Mouse (Mus musculus): ENCODE data around the gene Olfr520.
"Not testable (repeated sequence)": the region's sequence is repeated elsewhere in the genome, so short reads cannot be mapped to it uniquely, and the experiment has no call there.

Gene Olfr520

DNA sequence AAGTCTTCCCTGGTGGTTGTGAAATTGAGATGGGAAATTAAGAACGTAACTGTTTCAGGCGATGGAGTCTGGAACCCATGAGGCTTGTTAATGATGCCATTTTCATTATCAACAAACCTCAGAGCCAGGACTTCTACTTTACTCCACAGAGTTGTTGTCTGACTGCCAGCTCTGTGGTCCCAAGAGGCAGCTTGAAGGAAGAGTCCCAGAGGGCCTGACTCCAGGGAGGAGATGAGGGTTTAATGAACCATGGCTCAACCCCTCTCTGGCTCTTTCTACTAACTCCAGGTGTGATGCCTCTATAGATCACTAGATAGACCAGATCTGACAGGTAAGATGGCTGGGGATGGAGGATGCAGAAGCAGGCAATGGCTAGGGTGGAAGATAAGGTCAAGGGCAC, at the start of gene Olfr520:
Olfr520 (plus strand) TSS at position 301 of the 400 bp plus-strand sequence.
- no peak for DNase-seq (ENCODE audit: low spot score)

DNA sequence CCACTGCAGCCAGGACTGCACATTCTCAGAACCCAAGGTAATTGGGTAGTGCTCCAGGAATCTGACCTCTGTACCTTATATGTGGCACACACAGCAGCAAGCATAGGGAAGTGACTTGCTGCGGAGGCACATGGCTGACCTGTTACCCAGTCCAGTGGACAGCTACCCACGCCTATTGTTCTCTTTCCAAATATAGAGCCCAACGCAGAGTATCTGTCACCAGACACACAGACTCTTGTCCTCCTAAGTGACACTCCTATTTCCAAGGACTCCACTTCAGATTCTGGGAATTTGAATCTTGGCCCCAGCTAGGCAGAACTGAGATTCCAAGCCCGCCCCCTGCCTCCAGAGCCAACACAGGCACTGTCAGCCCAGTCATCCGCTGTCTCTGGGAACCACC, 49.3 kb upstream of the Olfr520 start:
- DNase-seq (ENCODE audit: low spot score), result no peak

DNA sequence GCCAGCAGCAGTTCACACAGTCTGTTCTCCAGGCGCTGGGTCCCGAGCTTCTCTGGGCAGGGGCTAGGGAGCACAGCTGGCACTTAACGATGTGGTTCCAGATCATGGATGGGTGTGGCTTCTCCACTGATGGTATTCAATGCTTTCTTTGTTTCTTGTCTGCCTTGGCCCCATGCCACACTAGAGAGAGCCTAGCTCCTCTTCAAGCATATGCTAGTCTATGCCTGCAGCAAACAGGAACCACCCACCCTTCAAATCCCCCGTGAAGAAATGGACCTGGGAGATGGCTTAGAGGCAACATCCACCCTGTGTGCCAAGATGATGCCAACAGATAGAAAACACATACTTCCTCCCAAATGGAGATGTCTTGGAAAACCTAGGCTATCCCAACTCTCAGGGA, 46.0 kb upstream of the Olfr520 start:
- DNase-seq (ENCODE audit: low spot score), result no peak

DNA sequence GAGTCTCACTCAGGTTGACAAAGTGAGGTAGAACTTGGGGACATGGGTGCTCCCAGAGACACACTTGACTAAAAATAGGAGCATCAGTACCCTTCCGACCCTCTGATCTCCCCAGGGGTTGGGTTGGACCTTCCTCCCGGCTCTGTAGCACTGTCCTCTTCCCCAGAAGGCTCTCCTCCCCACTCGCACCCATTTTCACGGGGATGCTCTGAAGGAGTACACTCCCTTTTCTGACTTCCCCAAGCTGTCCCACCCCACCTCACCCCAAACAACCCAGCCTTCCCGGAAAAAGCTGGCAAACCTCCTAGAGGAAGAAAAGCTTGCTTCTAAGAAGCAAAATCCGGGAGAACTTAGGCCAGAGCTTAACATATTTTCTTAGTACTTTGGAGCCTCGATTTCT, 39.3 kb upstream of the Olfr520 start:
- no peak for DNase-seq (ENCODE audit: low spot score)

DNA sequence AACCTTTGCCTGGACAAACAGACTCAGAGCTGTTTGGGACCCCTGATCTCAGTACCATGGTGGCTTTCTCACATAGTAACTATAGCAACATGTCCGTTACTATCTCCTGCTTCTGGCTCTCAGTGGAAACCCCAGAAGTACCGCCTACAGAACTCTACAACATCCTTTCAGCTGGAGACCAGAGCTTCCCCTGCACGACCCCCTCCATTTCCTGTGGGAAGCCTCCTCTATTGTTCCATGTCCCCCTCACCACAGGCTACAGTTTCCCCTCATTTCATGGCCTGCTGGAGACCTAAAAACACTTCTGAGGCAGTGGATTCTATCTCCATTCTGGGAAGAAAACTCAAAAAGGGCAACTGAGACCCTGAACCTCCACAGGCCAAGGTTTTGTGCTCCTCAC, 37.7 kb upstream of the Olfr520 start:
- DNase-seq (ENCODE audit: low spot score), result no peak

DNA sequence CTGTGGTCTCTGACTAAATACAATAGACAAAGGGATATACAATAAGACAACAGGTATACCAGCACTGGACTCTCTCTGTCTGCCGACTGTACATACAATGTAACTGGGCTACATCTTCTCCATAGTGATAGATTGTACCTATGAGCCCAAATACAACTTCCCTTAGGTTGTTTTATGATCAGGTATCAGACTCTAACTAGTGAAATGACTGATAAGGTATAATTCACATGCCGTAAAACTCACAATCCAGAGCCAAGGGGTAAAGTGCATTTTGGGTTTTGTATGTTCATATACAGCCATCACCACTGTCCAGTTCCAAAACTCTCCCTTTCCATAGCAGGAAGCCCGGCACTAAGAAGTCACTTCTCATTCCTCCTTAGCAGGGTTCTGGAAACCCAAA, 36.7 kb upstream of the Olfr520 start:
- DNase-seq (ENCODE audit: low spot score), result no peak

DNA sequence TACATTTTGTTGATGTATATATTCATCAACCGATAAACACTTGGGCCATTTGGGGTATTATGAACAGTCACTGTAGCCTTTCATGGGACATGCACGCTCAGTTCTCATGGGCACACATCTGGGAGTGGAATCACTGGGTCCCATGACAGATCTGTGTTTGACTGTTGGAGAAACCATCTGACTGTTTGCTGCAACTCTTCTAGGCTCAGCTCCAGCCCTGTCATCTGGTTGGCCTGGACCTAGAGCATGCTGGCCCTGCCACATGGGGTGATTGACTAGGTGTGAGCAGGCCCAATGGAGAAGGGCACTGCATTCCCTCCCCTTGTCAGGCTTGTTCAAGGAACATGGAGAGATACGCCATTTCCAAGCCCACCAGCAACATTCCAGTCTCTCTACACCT, 36.1 kb upstream of the Olfr520 start:
- DNase-seq (ENCODE audit: low spot score), result no peak

DNA sequence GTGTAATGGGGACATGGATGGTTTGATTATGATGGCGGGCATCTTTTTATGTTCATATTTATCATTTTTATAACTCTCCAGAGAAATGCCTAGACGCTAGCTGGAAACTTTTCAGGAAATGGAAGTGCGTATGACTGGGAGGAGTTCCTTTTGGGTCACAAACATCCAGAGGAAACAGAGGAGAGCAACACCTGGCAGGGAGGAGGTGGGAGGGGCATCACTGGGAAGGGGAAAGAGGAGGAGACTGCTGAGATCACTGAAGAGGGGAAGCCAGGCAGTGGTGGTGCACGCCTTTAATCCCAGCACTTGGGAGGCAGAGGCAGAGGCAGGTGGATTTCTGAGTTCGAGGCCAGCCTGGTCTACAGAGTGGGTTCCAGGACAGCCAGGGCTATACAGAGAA, 35.6 kb upstream of the Olfr520 start:
- DNase-seq (ENCODE audit: low spot score), result not testable (repeated sequence)

DNA sequence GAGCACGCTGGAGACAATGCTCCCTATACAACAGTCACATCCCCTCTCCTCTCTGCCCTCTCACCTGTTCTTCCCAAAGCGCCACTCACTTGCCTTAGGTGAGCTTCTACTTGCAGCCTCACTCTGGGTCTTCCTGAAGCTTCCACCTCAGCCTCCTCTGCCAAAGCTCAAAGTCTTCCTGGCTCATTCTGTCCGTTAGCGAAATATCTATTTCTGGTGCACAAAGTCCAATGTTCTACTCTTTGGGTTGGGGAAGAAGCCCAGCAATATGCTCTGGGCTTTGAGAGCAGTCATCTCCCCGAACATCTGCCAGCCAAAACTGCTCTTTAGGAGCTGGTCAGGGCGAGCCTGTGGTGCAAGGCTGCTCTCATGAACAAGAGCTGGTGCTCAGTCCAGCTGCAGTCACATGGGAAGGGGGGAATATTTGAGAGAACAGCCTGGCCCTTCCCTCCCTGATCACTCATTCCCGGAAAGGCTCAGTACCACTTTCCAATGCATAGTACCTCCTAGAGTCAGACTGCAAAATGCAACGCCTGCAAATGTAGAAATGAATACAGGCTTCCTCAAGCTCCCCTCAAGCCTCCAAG, 34.5 kb upstream of the Olfr520 start:
- DNase-seq (ENCODE audit: low spot score), result no peak

DNA sequence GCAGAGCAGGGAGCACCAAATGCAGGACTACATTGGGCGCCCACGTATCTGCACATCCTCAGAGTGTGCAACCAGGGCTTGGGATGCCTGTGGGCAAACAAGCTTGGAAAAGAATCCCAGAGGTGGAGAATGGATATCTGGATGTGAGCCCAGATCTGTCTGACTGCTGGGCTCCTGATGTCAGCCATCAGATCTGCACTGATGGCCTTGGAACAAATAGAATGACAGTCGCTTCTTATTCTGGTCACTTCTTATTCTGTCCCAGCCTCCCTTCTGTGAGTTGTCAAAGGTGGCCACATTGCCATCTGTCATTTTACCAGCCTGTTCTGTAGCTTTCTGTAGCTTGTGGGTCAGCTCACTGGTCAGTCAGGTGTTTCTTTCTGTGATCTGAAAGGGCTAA, 31.5 kb upstream of the Olfr520 start:
- DNase-seq (ENCODE audit: low spot score), result no peak

DNA sequence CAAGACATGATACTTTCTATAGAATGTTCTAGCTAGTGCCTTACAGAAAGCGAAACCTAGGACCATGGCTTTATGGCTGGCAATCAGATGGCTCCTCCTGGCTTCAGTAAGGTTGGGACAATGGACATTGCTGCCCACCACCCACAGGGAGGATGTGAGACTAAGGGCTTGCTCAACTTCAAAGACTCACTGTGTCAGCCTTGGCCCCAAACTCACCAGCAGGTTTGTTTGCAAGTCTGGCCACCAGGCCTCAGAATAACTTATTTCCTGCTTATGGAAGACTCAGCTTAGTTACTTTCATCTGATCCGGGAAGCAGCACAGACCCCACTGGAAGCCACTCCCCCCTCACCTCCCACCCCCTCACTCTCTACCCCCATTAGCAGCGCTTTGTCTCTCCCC, 31.0 kb upstream of the Olfr520 start:
- DNase-seq (ENCODE audit: low spot score), result no peak

DNA sequence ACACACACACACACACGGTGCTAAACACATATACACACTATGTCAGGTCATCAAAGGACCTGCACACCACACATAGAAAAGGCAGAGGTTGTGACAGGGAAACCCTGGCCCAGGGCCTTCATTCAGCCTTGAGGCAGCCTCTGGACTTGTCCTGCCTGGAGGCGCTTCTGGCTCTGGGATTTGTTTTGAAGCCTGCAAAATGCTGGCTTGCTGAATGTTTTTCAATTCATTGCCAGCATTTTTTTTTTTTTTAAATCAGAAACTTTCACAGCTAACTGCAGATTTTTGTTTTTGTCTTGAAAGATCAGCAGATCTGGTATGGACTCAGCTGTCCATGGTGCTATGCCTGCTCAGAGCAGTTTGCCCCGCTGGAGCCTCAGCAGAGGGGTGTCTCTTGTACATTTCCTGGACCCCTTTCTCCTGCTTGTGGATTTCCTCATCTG, 30.3 kb upstream of the Olfr520 start:
- DNase-seq (ENCODE audit: low spot score), result peak; percentile 43

DNA sequence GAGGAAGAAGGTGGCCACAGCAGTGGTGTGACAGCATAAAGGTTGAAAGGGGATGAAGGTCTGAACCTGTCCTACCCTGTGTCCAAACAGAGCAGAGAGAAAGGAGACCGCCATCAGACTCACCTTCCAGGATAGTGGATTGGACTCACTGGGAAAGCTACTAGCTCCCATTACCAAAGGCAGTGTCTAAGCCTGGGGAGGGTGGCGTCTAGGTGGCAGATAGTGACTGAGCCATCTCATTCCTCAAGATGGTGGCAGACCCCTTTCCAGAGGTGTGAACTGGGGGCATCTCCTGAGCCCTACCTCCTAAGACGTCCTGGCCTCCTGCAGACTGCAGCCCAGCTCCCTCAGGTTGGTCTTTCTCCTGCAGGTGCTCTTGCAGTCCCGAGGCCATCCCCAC, 29.4 kb upstream of the Olfr520 start:
- DNase-seq (ENCODE audit: low spot score), result no peak

DNA sequence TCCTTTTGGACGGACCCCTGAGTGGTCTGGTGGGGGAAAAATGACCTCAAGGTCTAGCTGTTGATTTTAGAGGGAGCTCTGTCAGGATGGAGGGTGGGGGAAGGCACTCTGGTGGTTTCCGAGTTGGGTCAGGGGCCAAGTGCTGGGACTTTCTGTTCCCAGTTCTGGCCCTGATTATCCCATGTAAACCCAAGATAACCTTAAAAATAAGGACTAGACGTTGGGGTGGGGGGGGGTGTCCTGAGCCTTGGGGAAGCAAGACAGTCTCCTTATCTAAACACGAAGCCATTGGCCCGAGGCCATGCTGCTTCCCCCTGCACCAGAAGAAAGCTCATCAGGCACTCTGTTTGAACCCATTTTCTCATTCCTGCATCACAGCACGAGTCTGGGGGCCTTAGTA, 27.9 kb upstream of the Olfr520 start:
- DNase-seq (ENCODE audit: low spot score), result no peak

DNA sequence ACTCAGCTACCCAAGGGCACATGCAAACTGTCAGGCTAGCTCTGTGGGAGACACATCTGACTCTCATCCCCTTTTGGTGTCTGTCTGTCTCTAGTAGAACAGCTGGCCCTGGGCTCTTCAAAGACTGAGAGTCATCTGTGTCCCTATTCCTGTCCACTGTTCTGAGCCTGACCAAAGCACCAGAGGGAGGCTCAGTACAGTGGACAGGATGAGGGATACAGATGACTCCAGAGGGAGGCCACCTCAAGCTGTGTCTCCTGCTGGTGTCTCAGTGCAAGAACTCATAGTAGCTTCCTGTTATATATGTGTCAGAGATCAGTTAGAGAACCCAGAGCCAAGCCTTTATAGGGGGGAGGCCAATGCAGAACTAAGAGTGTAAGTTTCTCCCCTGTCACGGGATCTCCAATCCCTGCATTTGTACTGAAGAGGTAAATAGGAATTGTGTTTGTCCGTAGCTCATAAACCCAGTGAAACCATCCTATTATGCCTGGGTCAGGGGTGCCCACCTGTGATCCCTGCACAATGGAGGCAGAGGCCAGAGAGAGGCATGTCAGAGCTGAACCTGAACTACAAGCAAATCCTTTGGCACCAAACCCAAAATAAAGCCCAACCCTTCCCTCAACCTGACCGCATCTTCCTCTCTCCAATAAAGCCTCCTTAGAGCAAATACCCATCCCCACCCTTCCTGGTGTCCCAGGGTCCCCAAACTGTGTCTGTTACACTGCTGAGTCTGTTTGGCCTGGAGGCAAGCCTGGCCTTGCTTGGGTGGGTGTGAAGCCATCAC, 25.1 kb upstream of the Olfr520 start:
- no peak for DNase-seq (ENCODE audit: low spot score)

DNA sequence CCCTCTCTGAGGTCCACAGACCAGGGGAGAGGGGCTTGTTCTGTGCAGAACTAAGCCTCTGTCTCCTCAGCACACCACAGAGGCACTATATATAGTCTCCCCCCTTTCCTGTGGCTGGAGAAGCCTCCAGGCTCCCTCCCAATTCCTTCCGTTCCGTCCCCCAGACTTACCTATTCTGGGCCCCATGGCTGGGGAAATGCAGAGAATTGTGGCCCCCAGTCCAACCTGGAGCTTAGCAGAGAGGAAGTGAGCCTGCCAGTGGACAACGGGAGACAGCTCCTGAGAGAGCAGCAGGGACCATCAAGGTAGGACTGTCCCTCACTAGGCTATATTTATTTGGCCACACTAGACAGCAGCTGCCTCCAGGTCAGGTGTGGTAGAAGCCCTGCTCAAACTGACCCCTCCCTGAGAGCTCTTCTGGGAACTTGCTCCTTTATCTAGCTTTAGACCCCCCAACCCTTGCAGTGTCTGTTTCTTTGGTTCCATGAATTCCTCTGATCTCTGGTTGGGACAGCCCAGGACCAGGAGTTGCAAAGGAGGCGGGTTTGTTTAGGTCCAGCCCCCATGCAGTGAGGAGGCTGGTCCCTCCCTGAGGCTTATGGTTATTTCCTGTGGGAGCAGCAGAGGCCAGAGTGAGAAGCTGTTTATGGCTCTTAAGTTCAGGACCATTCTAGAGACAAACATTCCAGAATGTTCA, 23.6 kb upstream of the Olfr520 start:
- no peak for DNase-seq (ENCODE audit: low spot score)

DNA sequence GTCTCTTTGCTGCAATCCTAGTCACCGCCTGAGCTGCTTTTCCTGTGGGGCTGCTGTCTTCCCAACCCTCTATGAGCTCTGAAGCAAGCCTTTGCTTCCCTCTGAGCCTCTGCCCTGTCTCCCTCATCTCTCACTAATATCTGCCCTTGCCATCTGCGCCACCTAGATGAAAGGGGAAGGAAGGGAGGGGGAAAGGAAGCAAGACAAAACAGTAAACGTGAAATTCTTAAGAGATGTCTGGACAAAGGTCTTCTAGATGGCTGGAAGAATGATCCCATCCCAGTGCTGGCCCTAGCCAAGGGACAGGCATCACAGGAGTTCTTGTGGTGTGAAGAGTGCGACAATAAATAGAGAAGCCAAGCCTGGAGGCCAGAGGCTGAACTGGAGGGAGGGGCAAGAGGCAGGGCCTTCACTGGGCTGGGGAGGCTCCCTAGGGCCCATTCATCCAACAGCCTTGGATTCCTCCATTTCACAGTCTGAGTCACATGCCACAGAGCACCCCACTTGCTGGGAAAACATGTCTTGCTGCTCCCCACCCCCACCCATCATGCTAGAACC, 23.0 kb upstream of the Olfr520 start:
- DNase-seq (ENCODE audit: low spot score), result no peak

DNA sequence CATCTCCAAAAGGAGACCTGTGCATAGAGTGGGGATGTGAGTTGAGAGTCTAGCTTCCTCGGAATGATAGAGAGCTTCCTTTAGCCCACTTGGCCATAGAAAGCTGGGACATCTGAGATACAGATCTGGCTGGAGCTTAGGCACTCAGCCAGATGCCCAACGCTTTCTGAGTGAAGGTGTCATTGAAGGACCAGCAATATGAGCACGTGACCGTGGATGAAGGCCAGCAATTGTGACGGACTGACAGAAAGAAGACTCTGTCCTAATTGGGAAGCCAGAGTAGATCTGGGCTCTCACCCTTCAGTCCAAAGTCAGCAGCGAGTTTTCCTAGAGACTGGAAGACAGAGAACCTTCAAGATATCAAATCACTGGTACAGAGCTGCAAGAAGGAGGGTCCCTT, 22.4 kb upstream of the Olfr520 start:
- DNase-seq (ENCODE audit: low spot score), result no peak

DNA sequence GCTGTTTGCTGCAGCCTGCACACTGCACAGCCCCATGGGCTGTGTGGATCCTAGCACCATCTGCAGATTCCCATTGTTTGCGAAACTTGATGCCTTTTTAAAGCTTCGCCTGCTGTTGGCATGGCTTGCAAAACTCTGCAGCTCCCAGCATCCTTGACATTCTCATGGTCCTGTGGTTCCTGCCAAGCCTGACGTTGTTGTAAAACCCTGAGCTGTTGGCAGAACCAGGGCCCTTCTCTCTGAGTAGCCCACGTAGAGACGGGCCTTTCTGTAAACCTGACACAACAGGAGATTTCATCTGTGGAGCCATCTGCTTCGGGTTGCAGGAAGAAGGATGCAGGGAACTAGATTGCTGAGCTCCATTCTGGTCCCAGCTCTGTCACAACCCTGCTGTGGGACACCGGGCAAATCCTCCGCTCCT, 21.8 kb upstream of the Olfr520 start:
- no peak for DNase-seq (ENCODE audit: low spot score)

DNA sequence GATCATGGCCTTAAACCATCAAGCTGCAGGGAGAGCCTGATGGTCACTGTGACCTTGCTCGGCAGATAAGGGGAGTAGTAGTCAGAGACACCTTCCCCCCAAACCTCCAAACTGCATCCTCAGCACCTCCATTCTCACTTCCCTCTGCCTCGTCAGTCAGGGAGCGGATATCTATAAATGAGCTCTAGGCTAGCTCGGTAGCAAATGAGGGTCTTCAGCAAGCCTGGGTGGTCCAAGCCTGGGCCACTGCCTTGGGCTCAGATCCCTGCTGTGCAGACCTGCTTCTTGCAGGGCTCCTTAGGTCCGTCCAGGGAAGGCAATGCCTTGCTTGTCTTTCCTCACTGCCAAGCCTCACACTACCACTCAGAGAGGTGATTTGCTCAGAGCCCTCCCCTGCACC, 21.3 kb upstream of the Olfr520 start:
- DNase-seq (ENCODE audit: low spot score), result no peak

DNA sequence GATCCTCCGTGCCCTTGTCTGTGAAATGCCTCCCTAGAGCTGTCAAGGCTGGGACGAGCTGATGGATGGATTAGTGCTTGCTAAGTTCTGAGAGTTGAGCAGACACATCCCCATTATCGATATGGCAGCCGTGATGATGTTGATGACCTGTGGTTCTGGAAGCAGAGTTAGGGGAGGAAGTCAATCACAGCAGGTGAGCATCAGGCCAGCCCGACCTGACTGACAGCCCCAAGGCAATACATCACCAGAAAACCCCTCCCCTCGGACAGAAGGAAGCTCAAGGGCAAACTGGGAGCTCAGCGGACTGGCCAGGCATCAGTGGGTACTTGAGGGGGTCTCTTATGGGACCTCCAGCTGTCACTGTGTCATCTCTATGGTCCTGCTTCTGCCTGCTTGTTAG, 20.1 kb upstream of the Olfr520 start:
- DNase-seq (ENCODE audit: low spot score), result no peak

DNA sequence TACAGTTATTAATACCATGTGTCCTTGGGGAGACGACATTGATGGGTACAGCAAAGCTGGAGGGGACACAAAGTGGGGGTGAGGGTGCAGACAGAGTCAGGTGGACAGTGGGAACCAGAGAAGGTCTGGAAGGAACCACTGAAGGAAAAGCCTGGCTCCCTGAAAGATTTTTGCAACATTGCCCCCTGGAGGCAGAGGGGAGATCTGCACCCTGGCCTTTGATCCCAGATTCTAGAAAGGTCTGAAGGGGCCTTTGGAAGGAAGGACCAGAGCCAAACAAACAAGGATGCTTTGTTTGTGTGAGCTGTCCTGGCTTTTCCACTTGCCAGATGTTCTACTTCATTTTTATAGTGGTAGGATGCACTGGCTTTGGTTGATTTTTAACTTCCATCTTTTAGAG, 19.6 kb upstream of the Olfr520 start:
- DNase-seq (ENCODE audit: low spot score), result peak; percentile 64

DNA sequence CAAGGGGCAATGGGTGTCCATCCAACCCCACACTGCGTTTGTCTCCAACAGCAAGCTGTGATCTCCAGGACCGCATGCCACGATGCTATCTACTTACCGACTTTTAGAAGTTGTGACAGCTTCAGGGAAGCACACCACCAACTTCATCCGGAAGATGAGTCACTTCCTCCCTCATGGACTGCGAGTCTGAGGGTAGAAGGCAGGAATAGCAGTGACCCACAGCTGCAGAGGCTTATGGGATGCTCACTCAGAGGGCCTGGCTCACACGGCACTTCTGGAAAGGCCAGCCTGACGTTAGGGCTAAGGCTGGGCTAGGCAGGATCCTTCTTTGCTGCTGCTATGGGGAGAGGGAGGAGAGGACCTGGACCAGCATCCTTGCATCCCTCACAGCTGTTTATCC, 18.9 kb upstream of the Olfr520 start, which contains the start of gene Slco2b1:
Slco2b1 (minus strand) TSS at position 175 of the 400 bp plus-strand sequence.
- no peak for DNase-seq (ENCODE audit: low spot score)

Measured in ovary, postnatal 14 days (tissue).